15 mouse cellular contexts compared by ENCODE assay signal in genomic region chr3:132911716-132912115, GRCm38 (mm10). TPM values are rescaled to one million over a fixed set of nuclear protein-coding genes. Genes with fewer than 3 reads are reported as not detected.
A peak's percentile ranks its signal among the peaks of the same experiment; 100 is the strongest.
DNase-seq lines count a peak whose midpoint lies in the region; ATAC-seq lines count a peak whose summit lies in the region.
"Had no signal": no experiment of that assay in that cellular context is flagged by ENCODE, and none has a peak within 500 bp of the region (broad histone marks: within the 10 kb centered on the region; RNA-seq: fewer than 3 reads in every experiment).

No protein-coding gene starts in this region.

- ATAC-seq in heart, embryonic 12.5 days (ENCODE audit: insufficient number of reproducible peaks, low FRiP score), result no peak
- ATAC-seq in megakaryocyte progenitor cell, adult 5-6 weeks (replicated peaks; ENCODE audit: poor library complexity), result no peak
- ATAC-seq: hindbrain, embryonic 16.5 days had no signal

- no peaks in the 10 kb centered on the region for H3K36me3 ChIP-seq in heart, embryonic 12.5 days
- H3K36me3 ChIP-seq: forebrain, embryonic 10.5 days; heart, embryonic 13.5 days had no signal

- H3K4me2 ChIP-seq in heart, embryonic 12.5 days, result no peak overlapping the region
- H3K4me2 ChIP-seq: heart, embryonic 13.5 days; liver, embryonic 11.5 days had no signal

- no peaks in the 10 kb centered on the region for H3K9me3 ChIP-seq in heart, embryonic 12.5 days (replicated peaks)
- H3K9me3 ChIP-seq: forebrain, embryonic 10.5 days; heart, embryonic 13.5 days had no signal

- intact Hi-C loops in heart, postnatal 10 days (cut with DNase I), result no loop called here

- H3K9ac ChIP-seq in heart, embryonic 12.5 days, result no peak overlapping the region
- H3K9ac ChIP-seq: heart, embryonic 13.5 days had no signal

- no peaks in the 10 kb centered on the region for H3K27me3 ChIP-seq in heart, embryonic 12.5 days (replicated peaks)
- H3K27me3 ChIP-seq: heart, embryonic 13.5 days had no signal

- H3K4me1 ChIP-seq in heart, embryonic 12.5 days (replicated peaks), result peaks cover 22% of the 10 kb centered on the region

- WGBS in heart, embryonic 12.5 days, result 67% methylated on average over 4 of the region's 4 CpGs

- no peak overlapping the region for H3K27ac ChIP-seq in heart, embryonic 12.5 days (ENCODE audit: poor library complexity, severe bottlenecking)
- H3K27ac ChIP-seq: forebrain, embryonic 10.5 days; heart, embryonic 13.5 days had no signal

- no peak overlapping the region for H3K4me3 ChIP-seq in heart, embryonic 12.5 days
- H3K4me3 ChIP-seq: forebrain, embryonic 10.5 days; heart, embryonic 13.5 days had no signal

- DNase-seq in heart, adult 9 months (ENCODE audit: low spot score in 2 of 2), result peak; percentile 24 to 27
- peak; percentile 11 for DNase-seq in retina, postnatal 1 day
- no peak for DNase-seq in retina, embryonic 14.5 days (ENCODE audit: low spot score)
- DNase-seq in heart, postnatal 10 days, result peak; percentile 5 to 34
- DNase-seq in right cerebral cortex, postnatal 14 days, result no peak
- DNase-seq: cerebellum, postnatal 36 days; right cerebral cortex, adult 18-20 months; thymus, postnatal 36 days had no signal

RNA-seq across cellular contexts. Expression of gene Npnt, which starts 38.4 kb away (rescaled TPM):
- polyA plus RNA-seq in heart, embryonic 12.5 days (2016; fragmentation: Nextera tagmentation; extraction: Ambion mirVana), result 23.7 and 25.1 TPM in 2 replicates
- 1 to 10 TPM; 4.6 to 4.7 TPM for total RNA-seq in heart, postnatal 10 days (2021)
- total RNA-seq in megakaryocyte progenitor cell, adult 5-6 weeks (2015), result not detected in 2 replicates
- total RNA-seq in megakaryocyte progenitor cell, adult 5-6 weeks (2017), result 0.47 TPM in 1 of 2 replicates, not detected in the other
- total RNA-seq: megakaryocyte-erythroid progenitor cell, adult 5-6 weeks had no signal

Comparison
In these comparisons a context has a peak if more than half of its experiments do, and no peak if none do; other contexts are left out.
1. DNase-seq: peak in heart, adult 9 months (2 of 2), retina, postnatal 1 day (single experiment) and heart, postnatal 10 days (2 of 2); none in retina, embryonic 14.5 days (single experiment) and right cerebral cortex, postnatal 14 days (single experiment).